Mouse (Mus musculus) CH12.LX (cell line): ENCODE data around the gene Col24a1.

Source experiments
- BHLHE40 ChIP-seq: IDR thresholded peaks from 2 replicates; pipeline ENCODE4 v1.6.1; 2011; ENCODE audit warnings: mild to moderate bottlenecking, low read depth, low read length, improper control_type of control experiment
- CHD1 ChIP-seq: IDR thresholded peaks from 2 replicates; pipeline ENCODE4 v1.6.1; 2012; ENCODE audit warnings: low read depth, low read length, improper control_type of control experiment, inconsistent platforms
- CTCF ChIP-seq, 2 experiments: IDR thresholded peaks in 1 of 2; conservative IDR thresholded peaks in 1 of 2; 2 replicates each; pipeline ENCODE4 v1.5.1; 2011 to 2012; ENCODE audit warnings: low read depth in 2 of 2, low read length in 2 of 2, improper control_type of control experiment in 1 of 2, inconsistent platforms in 1 of 2, mild to moderate bottlenecking in 1 of 2, moderate library complexity in 1 of 2
- E2F4 ChIP-seq: IDR thresholded peaks from 2 replicates; pipeline ENCODE4 v1.6.1; 2011; ENCODE audit warnings: low read depth, low read length, improper control_type of control experiment; ENCODE audit not compliant: insufficient replicate concordance
- EP300 ChIP-seq: IDR thresholded peaks from 2 replicates; pipeline ENCODE4 v1.6.1; 2011; ENCODE audit warnings: low read length, improper control_type of control experiment
- KAT2A ChIP-seq: IDR thresholded peaks from 2 replicates; pipeline ENCODE4 v1.6.1; 2012; ENCODE audit warnings: low read length, improper control_type of control experiment, inconsistent platforms; ENCODE audit not compliant: insufficient replicate concordance
- MAZ ChIP-seq: IDR thresholded peaks from 2 replicates; pipeline ENCODE4 v1.6.1; 2012; ENCODE audit warnings: low read depth, mild to moderate bottlenecking, inconsistent platforms, low read length, improper control_type of control experiment, moderate library complexity
- MEF2A ChIP-seq: IDR thresholded peaks from 2 replicates; pipeline ENCODE4 v1.6.1; 2014; ENCODE audit warnings: low read depth, mild to moderate bottlenecking, inconsistent platforms, low read length, improper control_type of control experiment, borderline replicate concordance
- NRF1 ChIP-seq: IDR thresholded peaks from 2 replicates; pipeline ENCODE4 v1.6.1; 2014; ENCODE audit warnings: low read depth, mild to moderate bottlenecking, inconsistent platforms, low read length, improper control_type of control experiment, moderate library complexity
- POLR2A ChIP-seq: IDR thresholded peaks from 2 replicates; pipeline ENCODE4 v1.6.1; 2011; ENCODE audit warnings: low read depth, mild to moderate bottlenecking, improper control_type of control experiment, low read length
- RAD21 ChIP-seq: IDR thresholded peaks from 2 replicates; pipeline ENCODE4 v1.6.1; 2011; ENCODE audit warnings: low read depth, mild to moderate bottlenecking, low read length, improper control_type of control experiment, moderate library complexity
- SMC3 ChIP-seq: IDR thresholded peaks from 2 replicates; pipeline ENCODE4 v1.6.1; 2011; ENCODE audit warnings: low read depth, low read length, improper control_type of control experiment
- TBP ChIP-seq: conservative IDR thresholded peaks from 2 replicates; pipeline ENCODE4 v1.6.1; 2011; ENCODE audit warnings: low read depth, low read length, improper control_type of control experiment
- USF1 ChIP-seq: IDR thresholded peaks from 2 replicates; pipeline ENCODE4 v1.6.1; 2014; ENCODE audit warnings: low read depth, mild to moderate bottlenecking, inconsistent platforms, low read length, improper control_type of control experiment

DNA sequence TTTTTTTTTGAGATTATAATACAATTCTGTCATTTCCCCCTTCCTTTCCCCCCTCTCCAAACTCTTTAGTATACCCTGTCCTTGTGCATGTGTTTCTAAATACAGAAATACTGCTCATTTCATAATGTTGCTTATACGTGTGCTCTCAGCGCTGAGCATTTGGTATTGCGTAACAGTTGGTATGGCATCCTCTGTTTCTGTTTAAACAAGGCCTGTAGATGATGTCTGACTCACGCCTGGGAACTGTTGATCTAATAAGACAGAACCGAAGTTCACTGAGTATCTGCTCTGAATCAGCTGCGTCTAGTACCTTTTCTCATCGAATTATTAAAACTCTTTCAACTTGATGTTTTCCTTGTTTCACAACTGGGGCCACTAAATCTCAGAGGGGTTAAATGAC is 24.2 kb upstream of the Col24a1 start:
- TF ChIP-seq KAT2A, result no peak
- TF ChIP-seq CTCF (conservative IDR thresholded peaks at IDR 0.05 in 1 of 2, IDR thresholded peaks at IDR 0.05 in 1 of 2; ENCODE audit: low read depth in 2 of 2, low read length in 2 of 2), result no peak
- TF ChIP-seq NRF1, result no peak
- TF ChIP-seq E2F4, result no peak
- TF ChIP-seq SMC3, result no peak
- TF ChIP-seq POLR2A, result no peak
- TF ChIP-seq MEF2A, result no peak
- no peak for TF ChIP-seq CHD1
- TF ChIP-seq MAZ, result no peak
- no peak for TF ChIP-seq EP300
- no peak for TF ChIP-seq USF1
- TF ChIP-seq RAD21, result no peak
- no peak for TF ChIP-seq TBP
- TF ChIP-seq BHLHE40, result no peak
